Mouse (Mus musculus): ENCODE measurements around the gene Plac9a. TPM values are rescaled to one million over a fixed set of nuclear protein-coding genes. Genes with fewer than 3 reads are reported as not detected.
"Not testable (repeated sequence)": the region's sequence is repeated elsewhere in the genome, so short reads cannot be mapped to it uniquely, and the experiment has no call there.

Plac9a gene
- polyA plus RNA-seq, 1 experiment = 0.10 TPM

- H3K4me3 ChIP-seq; H3ac ChIP-seq (ENCODE audit: control insufficient read depth, insufficient read length); H3K79me2 ChIP-seq (ENCODE audit: control insufficient read depth, insufficient read depth); H3K4me2 ChIP-seq (ENCODE audit: low read depth); H3K36me3 ChIP-seq (ENCODE audit: control insufficient read depth, insufficient read depth); H3K27me3 ChIP-seq (ENCODE audit: control insufficient read depth, insufficient read depth, insufficient read length): not testable (repeated sequence)
These were observed 21.1 kb downstream of the Plac9a start for GRCm38 (mm10) chr14:25881769-25882168.

DNA sequence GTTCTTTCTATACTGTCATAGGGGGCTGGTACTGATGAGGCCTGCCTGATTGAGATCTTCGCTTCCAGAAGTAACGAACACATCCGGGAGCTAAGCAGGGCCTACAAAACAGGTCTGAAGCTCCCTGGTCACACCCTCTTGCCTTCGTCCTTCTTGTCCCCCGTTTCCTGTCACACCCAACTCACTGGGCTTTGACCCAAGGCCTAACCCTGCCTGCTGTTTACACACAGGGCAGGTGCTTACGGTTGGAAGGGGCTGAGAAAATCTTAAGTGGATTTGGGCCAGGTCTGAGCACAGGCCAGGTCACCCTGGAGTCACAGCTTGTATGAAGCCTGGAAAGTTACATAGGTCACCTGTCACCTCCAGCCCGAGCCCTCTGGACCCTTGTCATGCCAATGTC, 26.3 kb downstream of the Plac9a start:
- peaks cover 14% of the 10 kb centered on the region for H3K36me3 ChIP-seq (ENCODE audit: control insufficient read depth, insufficient read depth)
- not testable (repeated sequence) for H3K27me3 ChIP-seq (ENCODE audit: control insufficient read depth, insufficient read depth, insufficient read length); H3K79me2 ChIP-seq (ENCODE audit: control insufficient read depth, insufficient read depth); H3ac ChIP-seq (ENCODE audit: control insufficient read depth, insufficient read length); H3K4me2 ChIP-seq (ENCODE audit: low read depth); H3K4me3 ChIP-seq

- Histone ChIP-seq H3K36me3 (ENCODE audit: control insufficient read depth, insufficient read depth) (peaks cover 14% of the 10 kb centered on the region), H3K4me2 (ENCODE audit: low read depth) (no peak overlapping the region), H3K27me3 (ENCODE audit: control insufficient read depth, insufficient read depth, insufficient read length) (no peaks in the 10 kb centered on the region), H3ac (ENCODE audit: control insufficient read depth, insufficient read length) (no peak overlapping the region), H3K4me3 (no peak overlapping the region), H3K79me2 (ENCODE audit: control insufficient read depth, insufficient read depth) (peaks cover under 1% of the 10 kb centered on the region)
- no peak for TF ChIP-seq MYOG (IDR thresholded peaks at IDR 0.05; ENCODE audit: control insufficient read depth in 1 of 3, insufficient read depth in 1 of 3, insufficient read length in 2 of 3, low read depth in 2 of 3)
These were observed 30.2 kb downstream of the Plac9a start for GRCm38 (mm10) chr14:25872461-25873415.

DNA sequence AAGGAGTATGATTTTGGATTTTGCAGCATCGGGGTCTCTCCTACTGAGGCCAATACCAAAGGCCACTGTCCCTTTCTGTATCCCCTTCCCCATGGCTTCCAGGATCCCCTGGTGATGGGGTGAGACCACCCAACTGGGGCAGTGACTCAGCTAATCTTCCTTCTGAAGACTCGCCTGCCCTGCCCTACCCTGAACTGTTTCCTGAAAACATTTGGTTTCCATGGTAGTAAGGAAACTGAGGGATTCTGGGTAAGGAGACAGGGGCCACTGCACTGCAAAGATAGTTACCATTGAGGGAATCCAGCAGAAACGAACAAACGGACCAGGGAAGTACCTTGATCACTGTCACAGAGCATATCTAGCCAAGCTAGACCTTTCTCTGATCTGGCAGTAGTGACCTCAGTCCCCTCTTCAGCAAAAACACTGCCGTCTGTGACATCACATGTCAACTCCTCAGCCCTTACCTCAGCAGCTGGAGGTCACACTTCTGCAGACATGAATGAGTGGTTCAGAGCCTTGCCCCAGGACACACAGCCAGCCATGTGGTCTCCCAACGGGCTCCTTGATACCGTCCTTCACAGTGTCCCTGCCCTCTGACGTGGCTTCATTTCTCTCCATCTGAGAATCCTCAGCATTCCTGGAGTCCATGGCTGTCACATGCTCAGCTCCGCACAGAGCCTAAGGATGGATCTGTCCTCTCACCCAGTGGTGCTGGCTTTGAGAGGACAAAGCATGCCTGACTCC, 33.6 kb downstream of the Plac9a start:
- no peak for TF ChIP-seq MAX (IDR thresholded peaks at IDR 0.05; ENCODE audit: low read depth)
- no peak for TF ChIP-seq MYOG (IDR thresholded peaks at IDR 0.05; ENCODE audit: control insufficient read depth in 1 of 3, insufficient read depth in 1 of 3, insufficient read length in 2 of 3, low read depth in 2 of 3)
- TF ChIP-seq CEBPB (IDR thresholded peaks at IDR 0.05; ENCODE audit: insufficient read depth, poor library complexity, severe bottlenecking) = no peak
- no peak for TF ChIP-seq POLR2AphosphoS2 (IDR thresholded peaks at IDR 0.05; ENCODE audit: insufficient read length, low read depth)
- no peak for TF ChIP-seq USF1 (IDR thresholded peaks at IDR 0.05; ENCODE audit: low read depth)
- no peak for TF ChIP-seq REST (IDR thresholded peaks at IDR 0.05; ENCODE audit: insufficient read depth, insufficient read length)
- TF ChIP-seq MYOD1 (IDR thresholded peaks at IDR 0.05; ENCODE audit: control insufficient read depth in 1 of 3, insufficient read length in 2 of 3, low read depth in 2 of 3) = no peak
- no peak for TF ChIP-seq SRF (IDR thresholded peaks at IDR 0.05; ENCODE audit: control insufficient read depth, insufficient read length, low read depth)
- TF ChIP-seq TCF3 (IDR thresholded peaks at IDR 0.05; ENCODE audit: insufficient read length, low read depth) = no peak
- no peak overlapping the region for H3K4me2 ChIP-seq (ENCODE audit: low read depth)
- no peak overlapping the region for H3ac ChIP-seq (ENCODE audit: control insufficient read depth, insufficient read length)
- peaks cover 8% of the 10 kb centered on the region for H3K79me2 ChIP-seq (ENCODE audit: control insufficient read depth, insufficient read depth)
- no peak overlapping the region for H3K4me3 ChIP-seq
- H3K36me3 ChIP-seq (ENCODE audit: control insufficient read depth, insufficient read depth) = peaks cover 8% of the 10 kb centered on the region
- no peaks in the 10 kb centered on the region for H3K27me3 ChIP-seq (ENCODE audit: control insufficient read depth, insufficient read depth, insufficient read length)

- TF ChIP-seq CEBPB (IDR thresholded peaks at IDR 0.05; ENCODE audit: insufficient read depth, poor library complexity, severe bottlenecking) (no peak), TCF12 (IDR thresholded peaks at IDR 0.05; ENCODE audit: insufficient read depth, poor library complexity, severe bottlenecking) (no peak), TCF3 (IDR thresholded peaks at IDR 0.05; ENCODE audit: insufficient read length, low read depth) (no peak), E2F4 (IDR thresholded peaks at IDR 0.05; ENCODE audit: insufficient read depth) (no peak), SRF (IDR thresholded peaks at IDR 0.05; ENCODE audit: control insufficient read depth, insufficient read length, low read depth) (no peak), USF1 (IDR thresholded peaks at IDR 0.05; ENCODE audit: low read depth) (no peak), MAX (IDR thresholded peaks at IDR 0.05; ENCODE audit: low read depth) (no peak), REST (IDR thresholded peaks at IDR 0.05; ENCODE audit: insufficient read depth, insufficient read length) (no peak), POLR2A (IDR thresholded peaks at IDR 0.05; ENCODE audit: insufficient read length, low read depth) (no peak), MYOD1 (IDR thresholded peaks at IDR 0.05; ENCODE audit: control insufficient read depth in 1 of 3, insufficient read length in 2 of 3, low read depth in 2 of 3) (no peak), MYOG (IDR thresholded peaks at IDR 0.05; ENCODE audit: control insufficient read depth in 1 of 3, insufficient read depth in 1 of 3, insufficient read length in 2 of 3, low read depth in 2 of 3) (no peak), POLR2AphosphoS2 (IDR thresholded peaks at IDR 0.05; ENCODE audit: insufficient read length, low read depth) (no peak)
- H3K36me3 ChIP-seq (ENCODE audit: control insufficient read depth, insufficient read depth) = peaks cover 3% of the 10 kb centered on the region
- H3K79me2 ChIP-seq (ENCODE audit: control insufficient read depth, insufficient read depth) = peaks cover 8% of the 10 kb centered on the region
- no peak overlapping the region for H3K4me3 ChIP-seq
- no peak overlapping the region for H3K4me2 ChIP-seq (ENCODE audit: low read depth)
- H3ac ChIP-seq (ENCODE audit: control insufficient read depth, insufficient read length) = no peak overlapping the region
- H3K27me3 ChIP-seq (ENCODE audit: control insufficient read depth, insufficient read depth, insufficient read length) = no peaks in the 10 kb centered on the region
These were observed 34.2 kb downstream of the Plac9a start for GRCm38 (mm10) chr14:25868706-25869105.

Data from myocyte (in vitro differentiated cells).